Mouse (Mus musculus) embryonic facial prominence, embryonic 13.5 days (tissue): ENCODE measurements at regions not wholly inside any gene's neighbourhood (a gene's known extent, or its start where the extent isn't known, plus 50 kb on each side); places are given as distances from the start of the nearest gene placed in this dataset.

ENCODE experiments used
- ATAC-seq: fragments of 200-750 bp; cut with Nextera tagmentation; 2 replicates; pipeline ENCODE4 v1.8.0; 2017; ENCODE audit warnings: low read depth; ENCODE audit not compliant: insufficient number of reproducible peaks, insufficient read depth, low FRiP score, low TSS enrichment
- H3K27ac ChIP-seq: fragments of 300-500 bp; sonication (generic); 2 replicates; pipeline ENCODE4 v1.5.1; 2015; ENCODE audit warnings: moderate library complexity, mild to moderate bottlenecking, inconsistent platforms
- H3K27me3 ChIP-seq: fragments of 300-500 bp; sonication (generic); 2 replicates; pipeline ENCODE4 v1.6.1; 2015; ENCODE audit warnings: mild to moderate bottlenecking, inconsistent platforms
- H3K36me3 ChIP-seq: fragments of 300-500 bp; sonication (generic); 2 replicates; pipeline ENCODE4 v1.6.1; 2015; ENCODE audit warnings: mild to moderate bottlenecking, inconsistent platforms
- H3K4me1 ChIP-seq: fragments of 300-500 bp; sonication (generic); 2 replicates; pipeline ENCODE4 v1.6.1; 2015; ENCODE audit warnings: inconsistent platforms
- H3K4me2 ChIP-seq: fragments of 300-500 bp; sonication (generic); 2 replicates; pipeline ENCODE4 v1.6.1; 2015; ENCODE audit warnings: moderate library complexity, mild to moderate bottlenecking, inconsistent platforms
- H3K4me3 ChIP-seq: fragments of 300-500 bp; sonication (generic); 2 replicates; pipeline ENCODE4 v1.5.1; 2015; ENCODE audit warnings: mild to moderate bottlenecking, inconsistent platforms
- H3K9ac ChIP-seq: fragments of 300-500 bp; sonication (generic); 2 replicates; pipeline ENCODE4 v1.6.1; 2015; ENCODE audit warnings: mild to moderate bottlenecking, inconsistent platforms
- H3K9me3 ChIP-seq: fragments of 300-500 bp; sonication (generic); 2 replicates; pipeline ENCODE4 v1.6.1; 2016; ENCODE audit warnings: inconsistent platforms
- WGBS: fragments of 180-500 bp; shearing (Covaris S2); methylation state at CpG from one replicate; pipeline ENCODE4 v1.1.7; 2015; ENCODE audit warnings: mixed read lengths; 5-methylcytosine and 5-hydroxymethylcytosine counted together

DNA sequence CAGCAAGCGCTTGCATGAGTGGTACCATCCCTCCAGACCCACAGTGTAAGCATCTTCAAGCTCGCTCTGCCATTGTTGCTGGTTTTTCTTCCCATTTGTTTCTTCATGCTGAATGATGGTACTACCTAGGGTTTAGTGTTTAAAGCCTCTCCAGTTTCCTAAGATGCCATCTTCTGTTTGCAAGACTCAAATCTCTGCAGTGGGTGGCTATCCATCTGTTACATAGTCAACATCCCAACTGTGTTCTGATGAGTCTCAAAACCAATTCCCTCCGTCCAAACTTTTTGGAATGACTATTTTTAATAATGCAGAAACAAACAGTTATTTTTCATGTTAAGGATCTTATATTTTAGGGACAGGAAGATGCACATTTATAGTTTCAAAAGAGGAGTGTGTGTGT lies 338.0 kb upstream of the Auts2 start:
- no peak overlapping the region for H3K4me3 ChIP-seq
- no peak overlapping the region for H3K9ac ChIP-seq
- H3K36me3 ChIP-seq: no peaks in the 10 kb centered on the region
- H3K4me2 ChIP-seq: no peak overlapping the region
- H3K27ac ChIP-seq: no peak overlapping the region
- H3K4me1 ChIP-seq: peaks cover 6% of the 10 kb centered on the region
- H3K9me3 ChIP-seq: no peaks in the 10 kb centered on the region
- no peak for ATAC-seq
- 93% methylated on average over 3 of the region's 3 CpGs for WGBS
- H3K27me3 ChIP-seq: no peaks in the 10 kb centered on the region; the same call in 1 of the 2 replicates

DNA sequence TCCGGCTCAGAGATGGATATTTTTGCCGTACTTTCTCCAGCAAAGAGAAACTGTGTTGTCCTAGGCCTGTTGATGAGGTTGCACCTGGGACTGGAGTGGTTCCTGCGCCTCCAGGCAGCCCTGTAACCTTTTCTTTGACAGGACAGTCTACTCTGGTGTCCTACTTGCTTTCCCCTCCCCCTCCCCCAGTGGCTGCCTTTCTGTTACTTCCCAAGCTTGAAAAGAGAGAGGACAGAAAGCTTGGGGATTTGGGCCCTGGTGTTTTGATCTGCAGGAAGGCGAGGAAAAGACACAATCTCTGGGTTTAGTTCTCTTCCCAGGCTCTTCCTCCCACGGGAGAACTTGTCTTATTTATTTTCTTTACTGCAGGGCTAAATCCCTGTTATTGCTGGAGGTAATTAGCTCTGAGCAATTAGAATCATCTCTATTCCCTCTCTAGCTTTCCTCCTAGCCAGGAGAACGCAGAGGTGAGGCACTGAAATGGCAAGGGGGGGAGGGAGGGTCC lies 333.2 kb upstream of the Auts2 start:
- Histone ChIP-seq H3K27ac (no peak overlapping the region), H3K36me3 (no peaks in the 10 kb centered on the region), H3K27me3 (no peaks in the 10 kb centered on the region), H3K4me3 (no peak overlapping the region), H3K9me3 (no peaks in the 10 kb centered on the region), H3K4me2 (no peak overlapping the region; the same call in 1 of the 2 replicates), H3K9ac (no peak overlapping the region), H3K4me1 (peaks cover 6% of the 10 kb centered on the region)
- no peak for ATAC-seq
- WGBS: 15% methylated on average over 6 of the region's 6 CpGs

- H3K9ac ChIP-seq: no peak overlapping the region
- no peaks in the 10 kb centered on the region for H3K36me3 ChIP-seq
- no peak overlapping the region for H3K27ac ChIP-seq
- H3K4me1 ChIP-seq: peaks cover 23% of the 10 kb centered on the region
- 74% methylated on average over 5 of the region's 5 CpGs for WGBS
- no peak for ATAC-seq
- no peak overlapping the region for H3K4me3 ChIP-seq
- no peak overlapping the region for H3K4me2 ChIP-seq
- H3K27me3 ChIP-seq: no peaks in the 10 kb centered on the region
- 0 out of 2 replicates have a peak, but pooled peaks cover 4% of the 10 kb centered on the region for H3K9me3 ChIP-seq
Observed at GRCm38 (mm10) chr5:132858846-132859510, 315.8 kb upstream of the Auts2 start.

GRCm38 (mm10) chr5:132855619-132856510 lies 312.7 kb upstream of the Auts2 start:
- Histone ChIP-seq H3K4me3 (no peak overlapping the region), H3K9me3 (no peaks in the 10 kb centered on the region), H3K9ac (no peak overlapping the region), H3K36me3 (no peaks in the 10 kb centered on the region), H3K27me3 (no peaks in the 10 kb centered on the region), H3K4me2 (peak overlapping the region; percentile 18), H3K27ac (peak overlapping the region; percentile 87), H3K4me1 (peaks cover 23% of the 10 kb centered on the region)
- peak; percentile 71; the same call in 1 of the 2 replicates for ATAC-seq
- 21% methylated on average over 4 of the region's 4 CpGs for WGBS

DNA sequence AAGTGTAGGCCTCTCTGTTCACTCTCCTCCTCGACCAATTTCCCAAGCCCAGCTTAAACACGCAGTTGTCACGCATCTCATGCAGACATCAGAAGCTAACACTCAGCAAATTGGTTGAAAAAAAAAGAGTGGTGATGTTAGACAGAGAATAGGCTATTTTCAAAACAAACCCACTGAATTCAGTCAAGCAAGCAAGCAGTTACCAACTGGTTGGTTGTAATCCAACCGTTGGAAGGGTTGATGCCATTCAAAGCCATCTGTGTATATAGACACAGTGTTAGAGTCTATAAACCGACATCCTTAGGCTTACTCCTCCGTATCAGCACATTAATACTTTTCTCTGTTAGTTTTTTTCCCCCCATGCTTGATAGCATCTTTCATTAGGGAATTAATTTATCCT lies 307.6 kb upstream of the Auts2 start:
- Histone ChIP-seq H3K27ac (no peak overlapping the region), H3K4me3 (no peak overlapping the region), H3K4me2 (no peak overlapping the region), H3K36me3 (no peaks in the 10 kb centered on the region), H3K27me3 (no peaks in the 10 kb centered on the region), H3K9ac (no peak overlapping the region), H3K4me1 (peaks cover 11% of the 10 kb centered on the region), H3K9me3 (no peaks in the 10 kb centered on the region)
- ATAC-seq: no peak
- WGBS: 79% methylated on average over 6 of the region's 6 CpGs

- WGBS: 42% methylated on average over 3 of the region's 3 CpGs
- Histone ChIP-seq H3K4me2 (no peak overlapping the region), H3K4me1 (no peaks in the 10 kb centered on the region), H3K27me3 (no peaks in the 10 kb centered on the region), H3K36me3 (no peaks in the 10 kb centered on the region), H3K4me3 (no peak overlapping the region), H3K9ac (no peak overlapping the region), H3K27ac (no peak overlapping the region), H3K9me3 (no peaks in the 10 kb centered on the region)
- no peak for ATAC-seq
Observed at GRCm38 (mm10) chr5:132848086-132848485, 304.9 kb upstream of the Auts2 start.

- 45% methylated on average over 3 of the region's 3 CpGs for WGBS
- no peaks in the 10 kb centered on the region for H3K4me1 ChIP-seq
- no peaks in the 10 kb centered on the region for H3K27me3 ChIP-seq
- no peak for ATAC-seq
- no peak overlapping the region for H3K4me2 ChIP-seq
- no peak overlapping the region for H3K4me3 ChIP-seq
- H3K36me3 ChIP-seq: no peaks in the 10 kb centered on the region
- 0 out of 2 replicates have a peak, but pooled peaks cover 4% of the 10 kb centered on the region for H3K9me3 ChIP-seq
- no peak overlapping the region for H3K9ac ChIP-seq
- H3K27ac ChIP-seq: no peak overlapping the region
Observed at GRCm38 (mm10) chr5:132843284-132843683, 300.1 kb upstream of the Auts2 start.

- H3K4me1 ChIP-seq: no peaks in the 10 kb centered on the region
- no peak overlapping the region for H3K4me3 ChIP-seq
- H3K36me3 ChIP-seq: no peaks in the 10 kb centered on the region
- H3K4me2 ChIP-seq: no peak overlapping the region
- 91% methylated on average over 3 of the region's 3 CpGs for WGBS
- ATAC-seq: no peak
- 0 out of 2 replicates have a peak, but pooled peaks cover 4% of the 10 kb centered on the region for H3K9me3 ChIP-seq
- no peak overlapping the region for H3K27ac ChIP-seq
- H3K9ac ChIP-seq: no peak overlapping the region
- H3K27me3 ChIP-seq: no peaks in the 10 kb centered on the region
Observed at GRCm38 (mm10) chr5:132841794-132842193, 298.6 kb upstream of the Auts2 start.

- no peak for ATAC-seq
Observed at GRCm38 (mm10) chr5:132837420-132837819, 294.3 kb upstream of the Auts2 start.

GRCm38 (mm10) chr5:132828993-132829392 lies 285.8 kb upstream of the Auts2 start:
- Histone ChIP-seq H3K36me3 (no peaks in the 10 kb centered on the region), H3K27me3 (no peaks in the 10 kb centered on the region; the same call in 1 of the 2 replicates), H3K4me2 (no peak overlapping the region), H3K9ac (no peak overlapping the region), H3K9me3 (no peaks in the 10 kb centered on the region), H3K4me3 (no peak overlapping the region), H3K4me1 (peaks cover 13% of the 10 kb centered on the region), H3K27ac (no peak overlapping the region)
- ATAC-seq: no peak
- 70% methylated on average over 7 of the region's 7 CpGs for WGBS

More at GRCm38 (mm10) chr5:132837420-132837819, 294.3 kb upstream of the Auts2 start:
- WGBS: 27% methylated on average over 2 of the region's 2 CpGs
- Histone ChIP-seq H3K4me2 (no peak overlapping the region), H3K9me3 (0 out of 2 replicates have a peak, but pooled peaks cover 4% of the 10 kb centered on the region), H3K36me3 (no peaks in the 10 kb centered on the region), H3K27ac (no peak overlapping the region), H3K4me3 (no peak overlapping the region), H3K27me3 (no peaks in the 10 kb centered on the region), H3K9ac (no peak overlapping the region), H3K4me1 (no peaks in the 10 kb centered on the region)

GRCm38 (mm10) chr5:132827555-132828333 lies 284.6 kb upstream of the Auts2 start:
- 57% methylated on average over 10 of the region's 10 CpGs for WGBS
- Histone ChIP-seq H3K27ac (peak overlapping the region; percentile 40), H3K9ac (no peak overlapping the region), H3K9me3 (no peaks in the 10 kb centered on the region), H3K36me3 (no peaks in the 10 kb centered on the region), H3K4me3 (no peak overlapping the region), H3K4me1 (peaks cover 13% of the 10 kb centered on the region), H3K27me3 (peaks cover 4% of the 10 kb centered on the region; the same call in 1 of the 2 replicates), H3K4me2 (no peak overlapping the region)
- 0 out of 2 replicates have a peak, but pooled peaks have one; percentile 48 for ATAC-seq
